Mouse (Mus musculus) A20 (cell line): Measurements from ENCODE around the gene Phactr2.

ENCODE experiments used
- DNase-seq: peaks from one replicate; pipeline ENCODE4 v3.0.0-alpha.2; 2011; ENCODE audit warnings: low read depth, low spot score

Gene Phactr2

GRCm38 (mm10) chr10:13448283-13449045 is 25.7 kb downstream of the Phactr2 start:
- DNase-seq, result no peak

DNA sequence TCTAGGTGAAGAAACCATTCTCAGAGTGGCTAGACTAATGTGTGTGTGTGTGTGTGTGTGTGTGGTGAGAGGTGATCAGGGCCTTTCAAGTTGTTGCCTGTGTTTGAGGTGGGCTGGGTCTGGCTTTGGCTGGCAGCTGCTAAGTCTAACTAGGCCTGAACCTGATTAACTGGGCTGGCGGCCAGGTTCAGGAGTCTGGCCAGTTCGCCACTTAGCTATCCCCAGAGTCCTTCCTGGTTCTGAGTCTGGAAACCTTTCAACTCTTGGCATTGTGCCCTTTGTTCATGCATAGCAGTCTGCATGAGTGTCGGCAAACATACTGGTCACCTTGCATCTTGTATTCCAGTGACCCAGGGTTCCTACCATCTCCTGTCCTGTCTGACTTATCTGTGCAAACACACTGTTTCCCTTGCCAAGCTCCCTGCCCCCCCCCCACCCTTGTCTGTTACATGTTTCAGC is 27.4 kb downstream of the Phactr2 start:
- DNase-seq, result no peak

- no peak for DNase-seq
Observed at GRCm38 (mm10) chr10:13444257-13444656, 30.0 kb downstream of the Phactr2 start.

DNA sequence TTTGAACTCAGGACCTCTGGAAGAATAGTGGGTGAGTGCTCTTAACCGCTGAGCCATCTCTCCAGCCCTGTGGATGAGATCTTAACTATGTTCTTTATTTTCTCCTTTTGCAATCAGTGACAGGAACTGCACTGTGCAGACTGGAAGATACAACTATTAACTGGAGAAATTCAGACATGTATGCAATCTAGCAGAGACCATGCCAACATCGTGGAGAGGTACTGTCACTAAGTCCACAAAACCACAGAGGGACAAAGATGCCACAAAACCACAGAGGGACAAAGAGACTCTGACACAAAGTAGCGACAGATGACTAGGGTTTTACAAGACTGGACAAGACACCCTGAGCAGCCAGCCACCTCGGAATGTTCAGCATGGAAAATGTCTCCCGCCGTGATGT is 30.6 kb downstream of the Phactr2 start:
- DNase-seq, result no peak

GRCm38 (mm10) chr10:13440292-13440691 is 33.9 kb downstream of the Phactr2 start:
- DNase-seq, result no peak

DNA sequence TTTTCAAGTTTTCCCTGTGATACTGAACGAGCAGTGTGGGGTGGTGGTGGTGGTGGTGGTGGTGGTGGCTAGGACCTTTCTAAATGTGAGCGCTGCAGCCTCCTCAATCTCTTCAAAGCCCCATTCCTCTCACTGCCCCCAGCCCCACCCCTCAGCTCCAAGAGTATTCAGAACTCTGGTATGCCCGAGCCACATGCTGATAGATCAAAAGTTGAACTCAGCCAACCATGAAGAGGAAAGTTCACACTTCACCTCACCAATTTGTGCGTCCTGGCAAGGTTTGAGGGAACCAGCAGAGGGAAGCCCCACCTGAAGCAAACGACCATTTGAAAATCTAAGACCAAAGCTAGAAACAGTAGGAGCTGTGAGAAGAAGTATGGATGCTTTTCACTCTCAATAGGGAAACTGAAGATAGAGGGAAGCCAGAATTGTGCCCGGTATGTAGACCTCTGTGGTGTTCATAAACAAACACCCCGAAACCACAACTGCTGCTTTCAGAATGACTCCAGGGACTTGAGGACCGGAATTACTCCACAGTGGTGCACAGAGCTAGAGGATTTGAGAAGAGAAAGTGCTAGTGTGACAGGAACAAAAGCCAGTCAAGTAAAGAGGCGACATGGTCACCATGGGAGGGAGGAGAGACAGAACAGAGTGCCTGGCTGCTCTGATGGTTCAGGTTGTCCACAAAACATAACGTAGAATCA is 35.9 kb downstream of the Phactr2 start:
- peak; percentile 86 for DNase-seq

- DNase-seq, result peak; percentile 9
Observed at GRCm38 (mm10) chr10:13437011-13437410, 37.2 kb downstream of the Phactr2 start.

DNA sequence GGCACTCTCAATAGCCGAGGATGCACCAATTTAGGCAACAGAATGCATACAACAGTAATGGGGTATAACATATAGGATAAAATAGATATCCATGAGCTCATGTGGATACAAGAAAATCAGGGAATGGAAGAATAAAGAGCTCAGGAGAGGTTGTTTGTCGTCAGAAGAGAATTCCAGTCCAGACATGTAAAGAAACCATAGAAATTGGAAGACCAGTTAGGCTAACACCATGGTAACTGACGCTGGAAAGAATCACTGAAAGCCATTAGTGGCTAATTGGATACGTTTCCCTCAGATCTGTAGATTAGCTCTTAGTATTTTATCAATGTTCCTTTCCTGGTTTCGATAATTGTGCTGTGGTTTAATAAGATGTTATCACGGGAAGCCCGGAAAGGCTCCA is 41.2 kb downstream of the Phactr2 start:
- DNase-seq, result no peak

DNA sequence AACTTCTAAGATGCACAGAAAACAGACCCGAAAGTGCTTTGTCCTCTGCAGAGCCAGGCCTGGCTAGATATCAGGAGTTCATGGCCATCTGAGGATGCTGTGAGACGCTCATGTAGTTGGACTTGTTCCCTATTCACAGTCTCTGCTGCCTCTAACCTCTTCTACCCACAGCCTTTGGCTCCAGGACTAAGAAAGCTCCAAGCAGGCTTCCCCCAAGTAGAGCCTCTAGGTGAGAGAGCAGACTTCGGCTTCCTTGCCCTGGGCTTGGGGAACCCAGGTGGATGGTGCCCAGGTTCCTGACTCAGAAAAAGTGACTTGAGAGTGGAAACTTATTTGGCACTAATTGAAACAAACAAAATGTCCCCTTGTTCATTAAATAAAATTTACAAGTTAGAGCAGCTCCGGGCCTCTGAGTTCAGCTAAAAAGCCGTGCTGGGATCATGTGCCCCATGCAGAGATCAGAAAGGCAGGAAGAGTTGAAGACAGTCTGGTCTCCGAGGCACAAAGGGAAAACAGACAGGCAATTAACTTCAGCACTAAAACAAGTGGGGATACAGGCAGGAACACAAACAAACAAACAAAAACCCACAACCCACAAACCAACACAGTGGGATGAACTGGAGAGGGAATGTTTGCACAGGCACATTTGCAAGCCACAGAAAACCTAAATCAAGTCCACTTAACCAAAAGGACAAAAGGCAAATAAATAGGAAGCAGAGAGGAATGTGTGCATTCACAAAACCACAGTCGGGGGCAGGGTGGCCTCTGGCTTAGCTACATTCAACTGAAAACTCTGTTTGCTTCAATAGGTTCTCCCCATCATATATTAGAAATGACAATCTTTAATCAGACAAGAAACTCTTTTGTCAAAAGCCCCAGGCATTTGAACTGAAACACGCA is 42.3 kb downstream of the Phactr2 start:
- DNase-seq, result no peak

DNA sequence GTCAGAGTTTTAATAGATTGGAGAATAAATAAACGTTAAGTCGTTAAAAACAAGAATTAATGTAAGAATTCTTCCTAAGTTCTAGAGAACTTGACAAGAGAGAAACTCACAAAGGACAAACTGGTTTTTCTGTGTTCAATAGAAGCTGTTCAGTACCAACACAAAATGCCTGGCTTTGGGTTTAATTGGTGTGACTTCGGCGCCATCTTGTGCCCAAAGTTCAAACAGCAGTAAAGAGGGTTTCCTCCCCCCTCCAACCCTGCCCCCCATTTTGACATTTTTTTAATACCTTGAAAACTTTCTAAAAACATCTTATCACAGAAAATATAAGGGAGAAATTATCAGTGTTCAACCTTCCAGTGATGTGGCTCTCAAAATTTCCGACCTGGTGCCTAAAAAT is 44.4 kb downstream of the Phactr2 start:
- peak; percentile 62 for DNase-seq

GRCm38 (mm10) chr10:13429240-13429639 is 45.0 kb downstream of the Phactr2 start:
- no peak for DNase-seq

GRCm38 (mm10) chr10:13428536-13428935 is 45.7 kb downstream of the Phactr2 start:
- no peak for DNase-seq

GRCm38 (mm10) chr10:13427599-13427998 is 46.6 kb downstream of the Phactr2 start:
- DNase-seq, result no peak

- no peak for DNase-seq
Observed at GRCm38 (mm10) chr10:13425198-13425597, 49.0 kb downstream of the Phactr2 start.

GRCm38 (mm10) chr10:13424508-13424907 is 49.7 kb downstream of the Phactr2 start:
- DNase-seq, result no peak

GRCm38 (mm10) chr10:13424015-13424414 is 50.2 kb downstream of the Phactr2 start:
- no peak for DNase-seq

GRCm38 (mm10) chr10:13422121-13422520 is 52.1 kb downstream of the Phactr2 start:
- DNase-seq, result no peak

- no peak for DNase-seq
Observed at GRCm38 (mm10) chr10:13419246-13419645, 55.0 kb downstream of the Phactr2 start.

DNA sequence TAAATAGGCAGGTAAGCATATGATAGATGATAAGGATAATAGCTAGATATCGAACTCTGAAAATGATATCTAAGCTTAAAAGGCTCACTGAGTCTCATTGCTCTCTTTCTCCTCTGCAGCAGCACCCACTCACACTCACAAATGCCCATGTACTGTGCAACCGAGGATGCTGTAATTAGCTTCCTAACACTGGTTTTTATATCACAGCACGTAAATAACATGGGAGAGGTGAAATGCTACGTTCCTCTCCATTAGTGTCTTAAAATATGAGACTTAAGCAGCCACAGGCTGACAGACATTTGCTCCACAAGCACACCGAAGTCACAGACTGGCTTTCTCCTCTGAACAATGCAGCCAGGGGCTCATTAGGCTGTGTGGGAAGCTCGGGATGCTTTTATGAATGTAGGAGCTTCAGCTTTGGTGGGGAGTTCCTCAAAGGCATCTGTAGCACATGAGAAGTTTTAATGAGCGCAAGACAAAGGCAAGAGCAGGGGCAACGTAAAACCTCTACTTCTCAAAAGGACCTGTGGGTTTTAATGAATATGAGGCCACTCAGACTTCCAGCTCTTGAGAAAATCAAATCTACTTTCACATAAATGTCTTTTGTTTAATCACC is 58.6 kb downstream of the Phactr2 start:
- DNase-seq, result no peak

DNA sequence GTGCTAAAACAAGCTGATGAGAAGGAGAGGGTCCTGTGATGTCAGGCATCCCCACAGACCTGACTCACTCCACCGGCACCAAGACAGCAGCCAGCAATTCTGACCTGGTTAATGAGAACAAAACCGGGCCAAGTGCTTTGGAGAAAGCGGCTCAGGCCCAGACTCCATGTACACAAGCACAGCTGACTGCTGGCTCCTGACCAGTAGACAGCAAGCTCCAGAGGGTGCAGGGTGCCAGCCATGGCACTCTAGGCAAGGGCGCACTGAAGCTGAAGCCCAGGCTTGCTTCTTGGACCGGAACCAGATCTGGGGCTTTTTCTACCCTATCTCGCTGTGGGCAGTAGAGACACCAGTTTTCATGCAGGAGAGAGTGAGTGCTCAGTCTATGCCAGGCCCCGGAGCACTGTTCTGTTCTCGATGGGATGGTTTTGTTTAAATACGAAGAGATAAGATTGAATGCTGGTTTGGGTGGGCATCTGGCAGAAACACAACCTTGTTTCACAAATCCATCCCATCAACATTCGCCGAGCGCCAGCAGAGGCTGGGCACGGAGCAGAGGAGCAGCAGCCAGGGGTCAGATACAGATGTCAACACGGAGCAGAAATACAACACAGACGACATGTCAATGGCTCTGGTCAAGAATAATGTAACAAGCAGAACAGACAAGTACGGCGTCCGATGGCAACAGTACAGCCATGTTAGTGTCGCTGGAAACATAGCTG is 61.8 kb downstream of the Phactr2 start:
- no peak for DNase-seq

DNA sequence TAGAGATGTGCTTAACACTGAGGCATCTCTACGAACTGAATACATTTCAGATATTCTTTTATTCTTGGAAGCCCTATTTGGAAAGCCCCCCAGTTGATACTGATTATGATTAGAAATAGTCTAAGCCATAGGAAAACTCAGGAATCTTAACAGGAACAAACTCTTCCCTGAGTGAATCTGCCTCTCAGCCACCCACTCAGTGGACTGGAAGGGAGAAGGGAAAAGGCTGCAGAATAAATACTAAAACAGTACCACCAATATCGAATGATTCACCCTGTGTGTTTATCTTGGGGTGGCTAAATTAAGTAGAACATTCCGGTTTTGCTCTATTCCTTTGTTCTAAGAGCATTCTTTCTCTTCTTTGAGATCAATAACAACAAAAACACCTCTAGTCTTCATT is 63.2 kb downstream of the Phactr2 start:
- DNase-seq, result no peak
